Mouse (Mus musculus) layer of hippocampus, postnatal 25 days (tissue): ENCODE results near the gene Ubxn2a. TPM values are rescaled to one million over a fixed set of nuclear protein-coding genes. Genes with fewer than 3 reads are reported as not detected.

Source experiments
- DNase-seq, 2 experiments: peaks; one replicate each; pipeline ENCODE4 v3.0.0; 2022; ENCODE audit warnings: mixed read lengths in 2 of 2, low spot score in 1 of 2; ENCODE audit errors: extremely low spot score in 1 of 2
- total RNA-seq, 2 experiments: library from RNA; stranded (reverse); gene quantifications; 2 replicates each; pipeline ENCODE4 v1.2.3; 2021

Gene Ubxn2a
- total RNA-seq, 2 experiments from 2014 or later, result 39.9 to 42.2 TPM

DNA sequence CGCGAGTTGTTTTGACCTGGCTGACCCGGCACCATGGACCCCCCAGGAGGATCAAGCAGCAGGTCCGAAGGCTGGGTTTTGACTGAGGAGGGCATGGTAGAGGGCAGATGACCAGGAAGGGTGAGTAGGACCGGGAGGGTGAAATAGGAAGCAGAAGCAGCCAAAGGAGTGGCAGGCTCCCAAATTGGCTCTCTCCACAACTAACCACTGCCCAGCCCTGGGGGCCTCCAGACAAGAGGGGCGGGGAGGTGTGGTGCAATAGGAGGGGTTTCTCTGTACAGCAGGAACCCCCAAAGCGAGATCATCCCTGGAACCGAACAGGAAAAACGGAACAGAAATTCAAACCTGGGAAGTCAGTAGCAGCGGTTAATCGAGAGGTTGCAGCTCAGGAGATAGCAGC is 66.8 kb downstream of the Ubxn2a start:
- DNase-seq, result no peak

- no peak for DNase-seq
Measured at GRCm38 (mm10) chr12:4840010-4840409, 67.5 kb downstream of the Ubxn2a start.

- DNase-seq, result no peak
Measured at GRCm38 (mm10) chr12:4836959-4837358, 70.5 kb downstream of the Ubxn2a start.

Other genes with a start within 250 kb of the Ubxn2a start
- gene Fam228a, start 169.3 kb downstream of the Ubxn2a start, total RNA-seq, result 1 to 10 TPM; 2.1 to 2.7 TPM
- 10 to 100 TPM; 13.0 to 13.5 TPM for gene Pfn4, start 138.7 kb downstream of the Ubxn2a start, total RNA-seq
- 10 to 100 TPM; 21.4 to 31.4 TPM for gene Fam228b, start 138.4 kb downstream of the Ubxn2a start, total RNA-seq
- 10 to 100 TPM; 84.2 to 86.0 TPM for gene Sf3b6, start 90.2 kb downstream of the Ubxn2a start, total RNA-seq
- 10 to 100 TPM; 69.9 to 71.8 TPM for gene Fkbp1b, start 66.1 kb downstream of the Ubxn2a start, total RNA-seq
- 10 to 100 TPM; 12.5 to 14.6 TPM for gene Wdcp, start 64.4 kb downstream of the Ubxn2a start, total RNA-seq
- gene Mfsd2b, start 33.3 kb downstream of the Ubxn2a start, total RNA-seq, result 1 to 10 TPM in 1 of 2 experiments, under 1 TPM in 1; 0.34 to 1.2 TPM
- gene Atad2b, start 9.6 kb upstream of the Ubxn2a start, total RNA-seq, result 10 to 100 TPM; 28.1 to 36.0 TPM